Mouse (Mus musculus) layer of hippocampus, postnatal 25 days (tissue): ENCODE data around the gene Gne. TPM values are rescaled to one million over a fixed set of nuclear protein-coding genes. Genes with fewer than 3 reads are reported as not detected.

Experiments used
- total RNA-seq, 2 experiments: library from RNA; stranded (reverse); gene quantifications; 2 replicates each; pipeline ENCODE4 v1.2.3; 2021

Gne gene
- total RNA-seq, 2 experiments from 2014 or later = 46.3 to 47.5 TPM

Other genes with a start within 250 kb of the Gne start
- gene Olfr157, start 244.0 kb downstream of the Gne start, total RNA-seq = not detected
- not detected for gene Olfr155, start 232.6 kb downstream of the Gne start, total RNA-seq
- gene Reck, start 208.6 kb downstream of the Gne start, total RNA-seq = 1 to 10 TPM; 5.2 to 6.0 TPM
- gene Glipr2, start 126.8 kb downstream of the Gne start, total RNA-seq = 1 to 10 TPM; 2.2 to 3.1 TPM
- not detected for gene Ccin, start 100.7 kb downstream of the Gne start, total RNA-seq
- gene Clta, start 79.7 kb downstream of the Gne start, total RNA-seq = 100 to 1,000 TPM; 273 to 308 TPM
- gene Rnf38, start 149.6 kb upstream of the Gne start, total RNA-seq = 10 to 100 TPM; 43.5 to 61.7 TPM
- under 1 TPM; 0.23 to 0.64 TPM for gene Melk, start 216.7 kb upstream of the Gne start, total RNA-seq